Mouse (Mus musculus) midbrain, postnatal 0 days (tissue): ENCODE results near the gene Tepp. TPM values are rescaled to one million over a fixed set of nuclear protein-coding genes. Genes with fewer than 3 reads are reported as not detected.
A peak's percentile ranks its signal among the peaks of the same experiment; 100 is the strongest.

Experiments
- ATAC-seq: fragments of 200-750 bp; cut with Nextera tagmentation; 2 replicates; pipeline ENCODE4 v1.8.0; 2017; ENCODE audit warnings: moderate number of reproducible peaks, mild to moderate bottlenecking, moderate TSS enrichment, moderate library complexity; ENCODE audit not compliant: low FRiP score
- DNase-seq: peaks from one replicate; pipeline ENCODE4 v3.0.0-alpha.2; 2015; ENCODE audit warnings: low spot score
- H3K27ac ChIP-seq: fragments of 300-500 bp; sonication (generic); 2 replicates; pipeline ENCODE4 v1.5.1; 2014; ENCODE audit warnings: low read depth, mild to moderate bottlenecking, low read length, mixed read lengths
- H3K27me3 ChIP-seq: fragments of 300-500 bp; sonication (generic); 2 replicates; pipeline ENCODE4 v1.6.1; 2014; ENCODE audit warnings: low read length, control low read depth, mixed read lengths; ENCODE audit not compliant: insufficient read depth
- H3K36me3 ChIP-seq: fragments of 300-500 bp; sonication (generic); 2 replicates; pipeline ENCODE4 v1.6.1; 2014; ENCODE audit warnings: low read length, control low read depth, mixed read lengths; ENCODE audit not compliant: insufficient read depth
- H3K4me1 ChIP-seq: fragments of 300-500 bp; sonication (generic); 2 replicates; pipeline ENCODE4 v1.6.1; 2014; ENCODE audit warnings: mild to moderate bottlenecking, control low read depth, antibody characterized with exemption, low read length, mixed read lengths; ENCODE audit not compliant: insufficient read depth
- H3K4me2 ChIP-seq: fragments of 300-500 bp; sonication (generic); 2 replicates; pipeline ENCODE4 v1.6.1; 2014; ENCODE audit warnings: low read depth, mild to moderate bottlenecking, low read length, mixed read lengths; ENCODE audit not compliant: poor library complexity, severe bottlenecking
- H3K4me3 ChIP-seq: fragments of 300-500 bp; sonication (generic); 2 replicates; pipeline ENCODE4 v1.5.1; 2014; ENCODE audit warnings: low read depth, mild to moderate bottlenecking, low read length, moderate library complexity
- H3K9ac ChIP-seq: fragments of 300-500 bp; sonication (generic); replicated peaks from 2 replicates; pipeline ENCODE4 v1.6.1; 2014; ENCODE audit warnings: mild to moderate bottlenecking, low read length, moderate library complexity, mixed read lengths; ENCODE audit not compliant: poor library complexity, severe bottlenecking
- H3K9me3 ChIP-seq: fragments of 300-500 bp; sonication (generic); 2 replicates; pipeline ENCODE4 v1.6.1; 2016; ENCODE audit warnings: low read length, control low read depth
- CTCF ChIP-seq: IDR thresholded peaks from 2 replicates; pipeline ENCODE4 v1.5.1; 2016; ENCODE audit warnings: antibody characterized with exemption, mild to moderate bottlenecking
- WGBS: fragments of 180-500 bp; shearing (Covaris S2); extraction: QIAGEN DNeasy Blood & Tissue Kit; methylation state at CpG from one replicate; pipeline ENCODE4 v1.1.7; 2014; 5-methylcytosine and 5-hydroxymethylcytosine counted together
- polyA plus RNA-seq: library from polyadenylated mRNA; unstranded; fragments of >200 nt; fragmentation: Nextera tagmentation; extraction: Ambion mirVana; gene quantifications from 2 replicates; pipeline ENCODE4 v1.2.1, GENCODE M21; 2015
- total RNA-seq: library from RNA; depleted of rRNA; stranded (reverse); fragments of >200 nt; gene quantifications from 2 replicates; pipeline ENCODE4 v1.2.3, GENCODE M21; 2014

Gene Tepp
- total and polyA plus RNA-seq, 2 experiments from 2014 or later = 0.77 to 2.5 TPM

GRCm38 (mm10) chr8:95312836-95313235 is 2.5 kb downstream of the Tepp start:
- WGBS = 72% methylated on average over 18 of the region's 18 CpGs

GRCm38 (mm10) chr8:95313857-95314256 is 3.5 kb downstream of the Tepp start:
- Histone ChIP-seq H3K27ac (no peak overlapping the region), H3K9me3 (no peaks in the 10 kb centered on the region), H3K4me3 (no peak overlapping the region), H3K4me1 (no peaks in the 10 kb centered on the region; the same call in 1 of the 2 replicates), H3K27me3 (no peaks in the 10 kb centered on the region), H3K36me3 (no peaks in the 10 kb centered on the region), H3K4me2 (no peak overlapping the region), H3K9ac (no peak overlapping the region)
- ATAC-seq (no peak), DNase-seq (no peak)
- no peak for TF ChIP-seq CTCF
- WGBS = 90% methylated on average over 6 of the region's 6 CpGs

More at GRCm38 (mm10) chr8:95312836-95313235, 2.5 kb downstream of the Tepp start:
- no peak overlapping the region for H3K4me3 ChIP-seq
- DNase-seq (no peak), ATAC-seq (no peak)
- peak; percentile 42 for TF ChIP-seq CTCF
- H3K9me3 ChIP-seq = no peaks in the 10 kb centered on the region
- H3K27ac ChIP-seq = no peak overlapping the region
- H3K4me1 ChIP-seq = no peaks in the 10 kb centered on the region; the same call in 1 of the 2 replicates
- no peaks in the 10 kb centered on the region for H3K36me3 ChIP-seq
- no peak overlapping the region for H3K9ac ChIP-seq
- H3K27me3 ChIP-seq = no peaks in the 10 kb centered on the region
- no peak overlapping the region for H3K4me2 ChIP-seq

GRCm38 (mm10) chr8:95314707-95315106 is 4.3 kb downstream of the Tepp start:
- Histone ChIP-seq H3K4me1 (no peaks in the 10 kb centered on the region; the same call in 1 of the 2 replicates), H3K36me3 (no peaks in the 10 kb centered on the region), H3K9ac (no peak overlapping the region), H3K4me3 (no peak overlapping the region), H3K27me3 (no peaks in the 10 kb centered on the region), H3K4me2 (no peak overlapping the region), H3K27ac (no peak overlapping the region), H3K9me3 (no peaks in the 10 kb centered on the region)
- ATAC-seq (no peak), DNase-seq (no peak)
- no peak for TF ChIP-seq CTCF
- 93% methylated on average over 2 of the region's 2 CpGs for WGBS

GRCm38 (mm10) chr8:95315350-95315749 is 5.0 kb downstream of the Tepp start:
- no peak for ATAC-seq
- Histone ChIP-seq H3K4me3 (no peak overlapping the region), H3K4me2 (no peak overlapping the region), H3K27ac (no peak overlapping the region), H3K4me1 (no peaks in the 10 kb centered on the region; the same call in 1 of the 2 replicates), H3K9ac (no peak overlapping the region), H3K36me3 (no peaks in the 10 kb centered on the region), H3K9me3 (no peaks in the 10 kb centered on the region), H3K27me3 (no peaks in the 10 kb centered on the region)
- DNase-seq = no peak
- no peak for TF ChIP-seq CTCF
- 89% methylated on average over 1 of the region's 1 CpGs for WGBS

DNA sequence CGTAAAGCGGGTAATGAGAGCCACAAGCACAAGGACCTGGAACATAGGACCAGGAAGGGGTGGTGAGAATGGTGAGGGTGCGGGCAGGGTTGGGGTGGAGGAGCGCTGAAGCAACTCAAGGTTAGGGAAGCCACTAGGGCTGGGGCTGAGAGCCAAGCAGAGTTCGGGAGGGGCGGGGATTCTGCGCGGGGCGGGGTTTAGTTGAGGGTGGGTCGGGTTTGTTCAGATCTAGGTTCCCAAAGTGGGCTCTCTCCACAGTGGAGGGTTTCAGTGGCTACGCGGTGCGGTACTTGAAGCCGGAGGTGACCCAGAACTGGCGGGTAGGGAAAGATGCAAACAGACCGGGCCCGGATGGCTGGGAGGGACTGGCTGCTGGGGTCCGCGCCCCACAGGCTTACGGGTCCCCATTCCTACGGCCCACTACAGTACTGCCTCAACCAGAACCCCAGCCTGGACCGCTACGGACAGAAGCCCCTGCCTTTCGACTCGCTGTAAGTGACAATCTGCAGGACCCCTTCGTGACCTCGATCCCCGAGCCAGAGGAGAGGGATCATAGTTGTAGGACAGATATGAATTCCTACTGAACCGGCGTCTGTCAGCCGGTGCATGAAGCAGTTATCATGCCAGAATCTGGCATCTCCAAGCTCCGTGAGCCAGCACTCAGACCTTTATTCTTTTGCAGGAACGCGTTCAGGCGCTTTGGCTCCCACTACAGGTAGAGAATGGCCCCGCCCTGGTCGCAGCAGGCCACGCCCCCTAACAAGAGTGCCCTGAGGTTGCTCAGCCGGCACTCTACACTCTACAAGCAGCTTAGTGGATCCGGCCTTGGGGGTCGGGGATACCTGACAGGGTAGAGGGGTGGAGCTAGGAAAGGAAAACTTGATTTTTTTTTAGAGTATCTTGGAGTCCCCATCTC is 10.1 kb downstream of the Tepp start:
- no peaks in the 10 kb centered on the region for H3K27me3 ChIP-seq
- H3K36me3 ChIP-seq = no peaks in the 10 kb centered on the region
- H3K9me3 ChIP-seq = no peaks in the 10 kb centered on the region
- peak overlapping the region; percentile 87 for H3K4me2 ChIP-seq
- DNase-seq (peak; percentile 67), ATAC-seq (peak; percentile 53)
- H3K9ac ChIP-seq = peak overlapping the region; percentile 55
- peak; percentile 66 for TF ChIP-seq CTCF
- 0 out of 2 replicates have a peak overlapping the region, but pooled peaks have one; percentile 3 for H3K27ac ChIP-seq
- peak overlapping the region; percentile 41 for H3K4me3 ChIP-seq
- H3K4me1 ChIP-seq = no peaks in the 10 kb centered on the region; the same call in 1 of the 2 replicates
- WGBS = 5% methylated on average over 37 of the region's 41 CpGs

GRCm38 (mm10) chr8:95323201-95323600 is 12.8 kb downstream of the Tepp start:
- Histone ChIP-seq H3K36me3 (peaks cover 20% of the 10 kb centered on the region), H3K9me3 (no peaks in the 10 kb centered on the region), H3K4me2 (no peak overlapping the region), H3K4me3 (no peak overlapping the region), H3K27ac (no peak overlapping the region), H3K27me3 (no peaks in the 10 kb centered on the region), H3K4me1 (no peaks in the 10 kb centered on the region; the same call in 1 of the 2 replicates), H3K9ac (no peak overlapping the region)
- no peak for TF ChIP-seq CTCF
- WGBS = 79% methylated on average over 3 of the region's 3 CpGs
- no peak for ATAC-seq
- no peak for DNase-seq
